ENCODE assay signal across 22 mouse cellular contexts in the genomic region with DNA sequence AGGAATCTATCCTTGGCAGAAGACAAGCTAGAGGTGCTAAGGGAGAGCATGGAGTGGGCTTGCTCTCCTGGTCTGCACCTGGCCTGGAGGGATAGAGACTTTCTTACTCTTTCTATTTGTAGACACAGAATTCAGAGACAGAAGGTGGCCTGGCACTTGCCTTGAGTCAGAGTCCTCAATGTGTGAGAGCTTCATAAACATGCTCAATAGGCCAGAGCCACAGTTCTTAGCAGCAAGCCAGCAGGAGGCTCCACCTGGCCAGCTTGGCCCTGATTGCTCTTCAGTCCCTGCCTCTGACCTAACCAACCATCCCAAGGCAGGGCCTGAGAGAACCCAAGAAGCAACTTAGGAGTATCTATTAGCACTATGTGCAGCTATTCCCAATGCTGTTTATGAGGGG.
DNase-seq lines count a peak whose midpoint lies in the region; ATAC-seq and TF ChIP-seq lines count a peak whose summit lies in the region.
"Had no signal": no experiment of that assay in that cellular context is flagged by ENCODE, and none has a peak within 500 bp of the region (broad histone marks: within the 10 kb centered on the region; RNA-seq: fewer than 3 reads in every experiment).

No protein-coding gene starts in this region.

- no peaks in the 10 kb centered on the region for H3K36me3 ChIP-seq in lung, postnatal 0 days (ENCODE audit: insufficient read depth, low read length)
- H3K36me3 ChIP-seq: embryonic facial prominence, embryonic 10.5 days; forebrain, embryonic 15.5 days; hindbrain, embryonic 13.5 days; limb, embryonic 15.5 days; midbrain, embryonic 10.5 days; neural tube, embryonic 13.5 days had no signal

- no peak overlapping the region for H3K4me3 ChIP-seq in lung, postnatal 0 days (ENCODE audit: low read depth, low read length)
- H3K4me3 ChIP-seq: embryonic facial prominence, embryonic 10.5 days; forebrain, embryonic 15.5 days; hindbrain, embryonic 13.5 days; limb, embryonic 15.5 days; midbrain, embryonic 10.5 days; neural tube, embryonic 13.5 days had no signal

- ATAC-seq in cerebellum, adult (ENCODE audit: insufficient number of reproducible peaks, low FRiP score, low TSS enrichment), result peak; percentile 87
- no peak for ATAC-seq in lung, postnatal 0 days
- ATAC-seq: forebrain, embryonic 15.5 days; Patski had no signal

- H3K4me2 ChIP-seq in lung, postnatal 0 days (replicated peaks; ENCODE audit: low read depth, low read length), result no peak overlapping the region
- H3K4me2 ChIP-seq: forebrain, embryonic 15.5 days; hindbrain, embryonic 13.5 days; limb, embryonic 15.5 days; neural tube, embryonic 13.5 days had no signal

- no peaks in the 10 kb centered on the region for H3K9me3 ChIP-seq in lung, postnatal 0 days (ENCODE audit: low read length)
- H3K9me3 ChIP-seq: embryonic facial prominence, embryonic 10.5 days; forebrain, embryonic 15.5 days; hindbrain, embryonic 13.5 days; limb, embryonic 15.5 days; midbrain, embryonic 10.5 days; neural tube, embryonic 13.5 days had no signal

- TF ChIP-seq EP300 in lung, postnatal 0 days (IDR thresholded peaks at IDR 0.05), result no peak

- TF ChIP-seq CTCF in lung, postnatal 0 days (IDR thresholded peaks at IDR 0.05), result 0 out of 2 replicates have a peak, but pooled peaks have one; percentile 3

- H3K27ac ChIP-seq in lung, postnatal 0 days (ENCODE audit: low read length), result no peak overlapping the region
- H3K27ac ChIP-seq: embryonic facial prominence, embryonic 10.5 days; hindbrain, embryonic 13.5 days; limb, embryonic 15.5 days; midbrain, embryonic 10.5 days; neural tube, embryonic 13.5 days had no signal

- H3K4me1 ChIP-seq in lung, postnatal 0 days (ENCODE audit: insufficient read depth, low read depth, low read length), result no peaks in the 10 kb centered on the region
- H3K4me1 ChIP-seq: limb, embryonic 15.5 days had no signal

- no peak for DNase-seq in cerebellum, postnatal 4 days (ENCODE audit: low spot score in 2 of 2)
- DNase-seq in lung, postnatal 0 days (ENCODE audit: low spot score), result no peak
- DNase-seq in lung, adult 18-20 months, result no peak
- DNase-seq in cerebellum, adult 9-10 months, result peak; percentile 79
- peak; percentile 16 to 17 for DNase-seq in natural killer cell, adult 2 months (ENCODE audit: low spot score in 2 of 2)
- DNase-seq in testis, postnatal 10 days (ENCODE audit: low spot score), result no peak
- no peak for DNase-seq in kidney, adult 11 months
- DNase-seq: adrenal gland, postnatal 36 days; heart, postnatal 10 days; kidney, adult 18-20 months; kidney, postnatal 25 days; layer of hippocampus, adult 9-11 months; lung, postnatal 4 days; thymus, postnatal 36 days had no signal

- no peak overlapping the region for H3K9ac ChIP-seq in lung, postnatal 0 days (replicated peaks; ENCODE audit: low read depth)
- H3K9ac ChIP-seq: forebrain, embryonic 15.5 days; hindbrain, embryonic 13.5 days; limb, embryonic 15.5 days; neural tube, embryonic 13.5 days had no signal

- H3K27me3 ChIP-seq in lung, postnatal 0 days (replicated peaks; ENCODE audit: insufficient read depth, low read length), result no peaks in the 10 kb centered on the region
- H3K27me3 ChIP-seq: forebrain, embryonic 15.5 days; limb, embryonic 15.5 days; neural tube, embryonic 13.5 days had no signal

Comparison
In these comparisons a context has a peak if more than half of its experiments do, and no peak if none do; other contexts are left out.
1. DNase-seq: peak in cerebellum, adult 9-10 months (single experiment) and natural killer cell, adult 2 months (2 of 2); none in cerebellum, postnatal 4 days (0 of 2), lung, postnatal 0 days (single experiment), lung, adult 18-20 months (0 of 2), testis, postnatal 10 days (single experiment) and kidney, adult 11 months (single experiment).